14 mouse cellular contexts compared by ENCODE assay signal in genomic region chr1:159386458-159386857, GRCm38 (mm10).
A peak's percentile ranks its signal among the peaks of the same experiment; 100 is the strongest.
DNase-seq lines count a peak whose midpoint lies in the region; ATAC-seq and TF ChIP-seq lines count a peak whose summit lies in the region.
"Had no signal": no experiment of that assay in that cellular context is flagged by ENCODE, and none has a peak within 500 bp of the region (broad histone marks: within the 10 kb centered on the region; RNA-seq: fewer than 3 reads in every experiment).

No protein-coding gene starts in this region.

- no peak overlapping the region for H3K4me3 ChIP-seq in intestine, embryonic 15.5 days (replicated peaks)
- no peak overlapping the region for H3K4me3 ChIP-seq in intestine, postnatal 0 days (ENCODE audit: low read depth, low read length)
- no peak overlapping the region for H3K4me3 ChIP-seq in embryonic facial prominence, embryonic 10.5 days
- H3K4me3 ChIP-seq: midbrain, embryonic 15.5 days had no signal

- DNase-seq in cerebellum, postnatal 14 days: peak; percentile 53 to 73
- DNase-seq in cerebellum, postnatal 4 days (ENCODE audit: low spot score in 2 of 2): no peak
- peak; percentile 46 for DNase-seq in layer of hippocampus, adult 11-12 months (ENCODE audit: low spot score)
- peak; percentile 48 to 49 for DNase-seq in left cerebral cortex, postnatal 36 days (ENCODE audit: low spot score in 2 of 2)
- DNase-seq in yolk sac, embryonic 10.5 days (ENCODE audit: low spot score): no peak
- DNase-seq in embryonic facial prominence, embryonic 10.5 days (ENCODE audit: low spot score): no peak
- DNase-seq: gastrocnemius, postnatal 10 days; kidney, adult 2 months; liver, postnatal 0 days; lung, postnatal 4 days; thymus, adult 18-20 months had no signal

- peak; percentile 75; the same call in 1 of the 2 replicates for ATAC-seq in intestine, embryonic 15.5 days
- no peak for ATAC-seq in intestine, postnatal 0 days
- ATAC-seq: liver, postnatal 0 days; midbrain, embryonic 15.5 days had no signal

- H3K4me1 ChIP-seq in intestine, embryonic 15.5 days (replicated peaks): no peaks in the 10 kb centered on the region
- H3K4me1 ChIP-seq in intestine, postnatal 0 days (replicated peaks; ENCODE audit: control insufficient read depth, insufficient read depth, low read length): no peaks in the 10 kb centered on the region
- H3K4me1 ChIP-seq in embryonic facial prominence, embryonic 10.5 days: no peaks in the 10 kb centered on the region
- H3K4me1 ChIP-seq: midbrain, embryonic 15.5 days had no signal

- 51% methylated on average over 5 of the region's 5 CpGs for WGBS in intestine, embryonic 15.5 days
- WGBS in intestine, postnatal 0 days: 47% methylated on average over 5 of the region's 5 CpGs
- WGBS in embryonic facial prominence, embryonic 10.5 days: 77% methylated on average over 5 of the region's 5 CpGs

- no peak overlapping the region for H3K4me2 ChIP-seq in intestine, embryonic 15.5 days (replicated peaks)
- no peak overlapping the region for H3K4me2 ChIP-seq in intestine, postnatal 0 days (replicated peaks; ENCODE audit: low read depth)
- H3K4me2 ChIP-seq: midbrain, embryonic 15.5 days had no signal

- TF ChIP-seq CTCF in intestine, postnatal 0 days (IDR thresholded peaks at IDR 0.05; ENCODE audit: low read depth): no peak

- no peaks in the 10 kb centered on the region for H3K27me3 ChIP-seq in intestine, embryonic 15.5 days (replicated peaks)
- no peaks in the 10 kb centered on the region for H3K27me3 ChIP-seq in intestine, postnatal 0 days (replicated peaks; ENCODE audit: control insufficient read depth, insufficient read depth, low read length)
- no peaks in the 10 kb centered on the region for H3K27me3 ChIP-seq in embryonic facial prominence, embryonic 10.5 days (replicated peaks; ENCODE audit: low read depth, poor library complexity, severe bottlenecking)
- H3K27me3 ChIP-seq: midbrain, embryonic 15.5 days had no signal

- intact Hi-C loops in left cerebral cortex, postnatal 36 days (cut with DNase I): no loop called here

- no peaks in the 10 kb centered on the region for H3K9me3 ChIP-seq in intestine, embryonic 15.5 days
- H3K9me3 ChIP-seq in intestine, postnatal 0 days (ENCODE audit: control insufficient read depth): no peaks in the 10 kb centered on the region
- H3K9me3 ChIP-seq in embryonic facial prominence, embryonic 10.5 days: no peaks in the 10 kb centered on the region
- H3K9me3 ChIP-seq: midbrain, embryonic 15.5 days had no signal

- no peaks in the 10 kb centered on the region for H3K36me3 ChIP-seq in intestine, embryonic 15.5 days
- H3K36me3 ChIP-seq in intestine, postnatal 0 days (ENCODE audit: control insufficient read depth, insufficient read depth): no peaks in the 10 kb centered on the region
- no peaks in the 10 kb centered on the region for H3K36me3 ChIP-seq in embryonic facial prominence, embryonic 10.5 days (replicated peaks)
- H3K36me3 ChIP-seq: midbrain, embryonic 15.5 days had no signal

- H3K9ac ChIP-seq in intestine, embryonic 15.5 days: no peak overlapping the region
- H3K9ac ChIP-seq in intestine, postnatal 0 days (ENCODE audit: low read depth, low read length): no peak overlapping the region
- H3K9ac ChIP-seq: liver, postnatal 0 days; midbrain, embryonic 15.5 days had no signal

- no peak overlapping the region for H3K27ac ChIP-seq in intestine, embryonic 15.5 days
- no peak overlapping the region for H3K27ac ChIP-seq in intestine, postnatal 0 days (ENCODE audit: low read depth, low read length)
- no peak overlapping the region for H3K27ac ChIP-seq in embryonic facial prominence, embryonic 10.5 days (replicated peaks)
- H3K27ac ChIP-seq: midbrain, embryonic 15.5 days had no signal

Comparison
In these comparisons a context has a peak if more than half of its experiments do, and no peak if none do; other contexts are left out.
1. DNase-seq: peak in cerebellum, postnatal 14 days (2 of 2), layer of hippocampus, adult 11-12 months (single experiment) and left cerebral cortex, postnatal 36 days (2 of 2); none in cerebellum, postnatal 4 days (0 of 2), yolk sac, embryonic 10.5 days (single experiment) and embryonic facial prominence, embryonic 10.5 days (single experiment).